Mouse (Mus musculus) lung, embryonic 16.5 days (tissue): ENCODE results near the gene Tent5c. TPM values are rescaled to one million over a fixed set of nuclear protein-coding genes. Genes with fewer than 3 reads are reported as not detected.

Source experiments
- ATAC-seq: fragments of 200-750 bp; cut with Nextera tagmentation; 2 replicates; pipeline ENCODE4 v1.8.0; 2017; ENCODE audit warnings: low read depth, mild to moderate bottlenecking, moderate library complexity
- H3K27ac ChIP-seq: fragments of 300-500 bp; sonication (generic); 2 replicates; pipeline ENCODE4 v1.5.1; 2014; ENCODE audit warnings: mild to moderate bottlenecking, control low read depth, low read length
- H3K27me3 ChIP-seq: fragments of 300-500 bp; sonication (generic); 2 replicates; pipeline ENCODE4 v1.6.1; 2014; ENCODE audit warnings: low read depth, low read length, mixed read lengths; ENCODE audit not compliant: control insufficient read depth, insufficient read depth
- H3K36me3 ChIP-seq: fragments of 300-500 bp; sonication (generic); 2 replicates; pipeline ENCODE4 v1.6.1; 2014; ENCODE audit warnings: low read length; ENCODE audit not compliant: control insufficient read depth, insufficient read depth
- H3K4me1 ChIP-seq: fragments of 300-500 bp; sonication (generic); replicated peaks from 2 replicates; pipeline ENCODE4 v1.6.1; 2014; ENCODE audit warnings: low read length, mixed read lengths; ENCODE audit not compliant: control insufficient read depth, insufficient read depth
- H3K4me2 ChIP-seq: fragments of 300-500 bp; sonication (generic); 2 replicates; pipeline ENCODE4 v1.6.1; 2014; ENCODE audit warnings: low read depth, low read length, control low read depth
- H3K4me3 ChIP-seq: fragments of 300-500 bp; sonication (generic); 2 replicates; pipeline ENCODE4 v1.5.1; 2014; ENCODE audit warnings: mild to moderate bottlenecking, low read length, control low read depth
- H3K9ac ChIP-seq: fragments of 300-500 bp; sonication (generic); 2 replicates; pipeline ENCODE4 v1.6.1; 2014; ENCODE audit warnings: low read length, control low read depth
- H3K9me3 ChIP-seq: fragments of 300-500 bp; sonication (generic); 2 replicates; pipeline ENCODE4 v1.6.1; 2016; ENCODE audit warnings: low read length; ENCODE audit not compliant: control insufficient read depth
- WGBS: fragments of 180-500 bp; shearing (Covaris S2); extraction: QIAGEN DNeasy Blood & Tissue Kit; methylation state at CpG from one replicate; pipeline ENCODE4 v1.1.7; 2014; 5-methylcytosine and 5-hydroxymethylcytosine counted together
- polyA plus RNA-seq: library from polyadenylated mRNA; unstranded; fragments of >200 nt; fragmentation: Nextera tagmentation; extraction: Ambion mirVana; gene quantifications from 2 replicates; pipeline ENCODE4 v1.2.1, GENCODE M21; 2015

Tent5c gene
- polyA plus RNA-seq, 1 experiment from 2014 or later = 13.2 TPM

GRCm38 (mm10) chr3:100495456-100495855 lies 6.3 kb upstream of the Tent5c start:
- no peaks in the 10 kb centered on the region for H3K4me1 ChIP-seq
- no peak overlapping the region for H3K4me2 ChIP-seq
- H3K36me3 ChIP-seq = no peaks in the 10 kb centered on the region
- H3K9me3 ChIP-seq = no peaks in the 10 kb centered on the region
- no peak overlapping the region for H3K9ac ChIP-seq
- WGBS = 89% methylated on average over 16 of the region's 16 CpGs
- H3K27ac ChIP-seq = no peak overlapping the region
- no peak for ATAC-seq
- no peaks in the 10 kb centered on the region for H3K27me3 ChIP-seq
- no peak overlapping the region for H3K4me3 ChIP-seq

DNA sequence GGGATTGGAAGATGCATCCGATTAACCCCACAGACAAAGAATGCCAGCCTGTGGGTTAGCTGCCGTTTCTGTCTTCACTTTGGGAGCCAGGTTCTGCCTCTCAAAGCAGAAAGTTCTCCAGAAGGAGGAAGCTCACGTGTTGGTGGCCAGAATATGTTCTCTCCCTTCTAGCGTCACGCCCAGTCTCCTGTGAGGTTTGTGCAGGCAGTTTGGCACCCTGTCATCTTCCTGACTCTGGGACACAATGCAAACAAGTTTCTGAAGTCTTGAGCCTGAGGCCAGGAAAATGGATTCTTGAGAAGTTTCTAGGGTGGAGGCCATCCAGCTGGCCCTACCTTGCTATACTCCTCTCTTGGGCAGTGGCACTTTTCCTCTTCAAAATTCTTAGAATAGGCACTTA lies 5.8 kb upstream of the Tent5c start:
- Histone ChIP-seq H3K4me3 (no peak overlapping the region), H3K4me1 (peaks cover 3% of the 10 kb centered on the region), H3K9ac (no peak overlapping the region), H3K36me3 (no peaks in the 10 kb centered on the region), H3K27ac (no peak overlapping the region), H3K9me3 (no peaks in the 10 kb centered on the region), H3K27me3 (no peaks in the 10 kb centered on the region), H3K4me2 (no peak overlapping the region)
- no peak for ATAC-seq
- WGBS = 74% methylated on average over 5 of the region's 5 CpGs

DNA sequence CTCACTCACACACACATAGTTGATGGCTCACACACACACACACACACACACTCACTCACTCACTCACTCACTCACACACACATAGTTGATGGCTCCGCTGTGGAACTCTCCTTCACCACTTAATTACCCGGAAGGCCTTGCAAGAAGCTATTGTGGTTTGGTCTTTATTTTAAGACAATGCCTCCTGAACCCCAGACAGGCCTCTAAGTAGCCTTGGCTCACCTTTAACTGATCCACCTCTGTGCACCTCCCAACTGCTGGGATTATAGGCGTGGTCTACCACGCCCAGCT lies 831 bp upstream of the Tent5c start:
- peaks cover 16% of the 10 kb centered on the region; the same call in 1 of the 2 replicates for H3K27me3 ChIP-seq
- H3K4me3 ChIP-seq = peak overlapping the region; percentile 79
- H3K4me1 ChIP-seq = peaks cover 7% of the 10 kb centered on the region
- H3K27ac ChIP-seq = no peak overlapping the region
- peak overlapping the region; percentile 99 for H3K4me2 ChIP-seq
- no peak for ATAC-seq
- 16% methylated on average over 4 of the region's 4 CpGs for WGBS
- no peaks in the 10 kb centered on the region for H3K9me3 ChIP-seq
- H3K36me3 ChIP-seq = no peaks in the 10 kb centered on the region
- H3K9ac ChIP-seq = peak overlapping the region; percentile 77

- peak overlapping the region; percentile 99 for H3K4me2 ChIP-seq
- peak overlapping the region; percentile 59 for H3K9ac ChIP-seq
- H3K36me3 ChIP-seq = no peaks in the 10 kb centered on the region
- peak; percentile 39 for ATAC-seq
- WGBS = under 1% methylated on average over 66 of the region's 66 CpGs
- H3K27me3 ChIP-seq = peaks cover 16% of the 10 kb centered on the region; the same call in 1 of the 2 replicates
- H3K4me1 ChIP-seq = peaks cover 7% of the 10 kb centered on the region
- H3K9me3 ChIP-seq = no peaks in the 10 kb centered on the region
- H3K27ac ChIP-seq = no peak overlapping the region; the same call in 1 of the 2 replicates
- H3K4me3 ChIP-seq = peak overlapping the region; percentile 79
These were observed 632 bp downstream of the Tent5c start for GRCm38 (mm10) chr3:100488251-100489132.

- WGBS = 53% methylated on average over 2 of the region's 2 CpGs
- H3K9ac ChIP-seq = no peak overlapping the region
- no peak overlapping the region for H3K4me3 ChIP-seq
- no peak overlapping the region for H3K4me2 ChIP-seq
- H3K4me1 ChIP-seq = peaks cover 7% of the 10 kb centered on the region
- H3K36me3 ChIP-seq = no peaks in the 10 kb centered on the region
- no peak overlapping the region for H3K27ac ChIP-seq
- peaks cover 16% of the 10 kb centered on the region; the same call in 1 of the 2 replicates for H3K27me3 ChIP-seq
- no peak for ATAC-seq
- no peaks in the 10 kb centered on the region for H3K9me3 ChIP-seq
These were observed 2.1 kb downstream of the Tent5c start for GRCm38 (mm10) chr3:100487046-100487445.

DNA sequence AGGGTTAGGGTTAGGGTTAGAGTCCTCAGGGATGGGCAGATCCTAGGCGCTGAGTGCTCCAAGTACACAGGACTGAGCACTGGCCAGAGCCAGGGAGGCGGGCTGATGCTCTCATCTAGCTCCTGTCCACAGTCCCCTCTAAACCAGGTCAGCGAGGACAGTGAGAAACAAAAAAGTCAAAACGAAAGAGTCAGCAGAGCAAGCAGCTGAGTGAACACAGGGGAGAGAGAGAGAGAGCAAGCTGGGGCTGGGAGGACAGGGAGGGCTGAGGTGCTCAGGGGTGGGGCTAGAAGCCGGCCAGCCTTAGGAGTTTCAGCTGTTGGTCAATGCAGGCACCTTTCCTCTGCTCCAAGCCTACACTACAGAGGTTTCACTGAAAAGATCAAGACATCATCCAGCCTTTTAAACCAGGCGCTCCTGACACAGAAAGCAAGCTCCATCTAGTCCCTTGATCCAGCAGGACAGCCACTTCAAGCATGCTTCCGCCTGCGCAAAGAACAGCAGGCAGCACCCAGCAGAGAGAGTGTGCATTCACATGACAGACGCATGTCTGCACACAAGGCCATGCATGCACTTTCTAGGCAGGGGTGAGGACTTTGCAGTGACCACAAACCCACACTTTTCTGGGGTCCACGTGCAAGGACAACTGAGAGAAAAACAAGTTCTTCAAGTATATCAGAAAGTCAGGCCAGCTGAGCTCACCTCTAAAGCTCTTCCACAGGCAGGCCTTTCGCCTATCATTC lies 3.6 kb downstream of the Tent5c start:
- no peak overlapping the region for H3K4me2 ChIP-seq
- H3K9ac ChIP-seq = no peak overlapping the region
- WGBS = 45% methylated on average over 11 of the region's 11 CpGs
- H3K27ac ChIP-seq = no peak overlapping the region
- no peaks in the 10 kb centered on the region for H3K36me3 ChIP-seq
- H3K27me3 ChIP-seq = peaks cover 16% of the 10 kb centered on the region; the same call in 1 of the 2 replicates
- peaks cover 7% of the 10 kb centered on the region for H3K4me1 ChIP-seq
- no peak for ATAC-seq
- H3K9me3 ChIP-seq = no peaks in the 10 kb centered on the region
- H3K4me3 ChIP-seq = no peak overlapping the region

DNA sequence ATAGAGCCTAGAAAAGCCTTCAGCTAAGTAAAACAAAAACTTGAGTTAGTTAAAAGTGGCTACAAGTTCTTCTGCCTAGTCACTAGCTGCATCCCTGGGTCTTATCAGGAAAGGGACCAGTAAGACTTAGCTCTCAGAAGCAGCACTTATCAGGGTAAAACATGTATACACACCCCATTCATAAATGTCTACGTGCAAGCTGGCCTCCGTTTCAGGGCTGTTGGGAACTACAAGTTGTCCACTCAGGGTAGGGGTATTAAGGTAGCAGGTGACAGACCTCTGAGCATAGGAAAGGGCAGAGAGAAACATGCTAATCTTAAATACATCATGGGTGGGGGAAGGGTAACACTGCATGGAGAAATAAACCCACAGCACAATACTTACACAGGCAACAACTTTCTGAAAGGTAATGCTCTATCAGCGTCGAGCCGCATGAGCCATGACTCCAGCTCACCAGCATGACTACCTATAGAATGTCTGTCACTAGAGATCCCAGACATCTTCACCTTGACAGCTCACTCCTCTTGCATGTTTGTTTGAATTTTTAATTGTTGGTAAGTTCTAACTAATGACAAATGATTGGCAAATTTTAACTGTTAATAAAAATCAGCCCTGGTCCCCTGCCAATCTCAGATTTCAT lies 6.0 kb downstream of the Tent5c start:
- Histone ChIP-seq H3K36me3 (no peaks in the 10 kb centered on the region), H3K4me3 (no peak overlapping the region), H3K9me3 (no peaks in the 10 kb centered on the region), H3K9ac (no peak overlapping the region), H3K4me2 (no peak overlapping the region), H3K4me1 (0 out of 2 replicates have a peak, but pooled peaks cover 3% of the 10 kb centered on the region), H3K27ac (no peak overlapping the region), H3K27me3 (peaks cover 14% of the 10 kb centered on the region; the same call in 1 of the 2 replicates)
- WGBS = 63% methylated on average over 5 of the region's 5 CpGs
- no peak for ATAC-seq

DNA sequence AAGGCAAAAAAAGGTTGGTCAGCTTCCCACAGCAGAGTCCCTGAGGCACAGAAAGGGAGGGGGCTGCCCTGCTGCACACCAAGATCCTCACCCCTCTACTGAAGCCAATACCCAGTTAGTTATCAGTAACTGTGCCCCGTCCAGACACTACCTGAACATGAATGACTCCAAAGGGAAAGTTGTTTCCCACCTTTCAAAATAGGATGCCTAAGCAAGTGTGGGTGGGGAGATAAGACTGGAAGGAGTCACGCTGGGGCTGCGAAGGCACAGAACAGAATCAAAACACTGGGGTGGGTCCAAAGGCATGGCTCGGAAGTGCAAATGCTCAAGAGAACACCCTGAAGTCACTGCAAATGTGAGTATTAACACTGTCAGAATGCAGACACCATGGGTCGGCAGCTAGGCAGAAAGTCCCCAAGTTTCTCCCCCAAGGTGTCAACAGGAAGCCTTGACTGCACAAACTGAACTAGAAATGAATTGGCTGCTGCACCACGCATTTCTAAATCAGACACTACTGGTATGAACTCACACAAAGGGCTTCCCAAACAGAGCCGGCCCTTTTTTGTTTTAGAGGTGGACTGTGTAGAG lies 6.7 kb downstream of the Tent5c start:
- 0 out of 2 replicates have a peak, but pooled peaks have one; percentile 11 for ATAC-seq
- WGBS = 42% methylated on average over 7 of the region's 7 CpGs
- Histone ChIP-seq H3K9me3 (no peaks in the 10 kb centered on the region), H3K9ac (no peak overlapping the region), H3K4me3 (no peak overlapping the region), H3K27ac (no peak overlapping the region), H3K4me1 (no peaks in the 10 kb centered on the region), H3K36me3 (no peaks in the 10 kb centered on the region), H3K27me3 (peaks cover 13% of the 10 kb centered on the region; the same call in 1 of the 2 replicates), H3K4me2 (no peak overlapping the region)
